Mouse (Mus musculus): Measurements from ENCODE around the gene Alkal2.

DNA sequence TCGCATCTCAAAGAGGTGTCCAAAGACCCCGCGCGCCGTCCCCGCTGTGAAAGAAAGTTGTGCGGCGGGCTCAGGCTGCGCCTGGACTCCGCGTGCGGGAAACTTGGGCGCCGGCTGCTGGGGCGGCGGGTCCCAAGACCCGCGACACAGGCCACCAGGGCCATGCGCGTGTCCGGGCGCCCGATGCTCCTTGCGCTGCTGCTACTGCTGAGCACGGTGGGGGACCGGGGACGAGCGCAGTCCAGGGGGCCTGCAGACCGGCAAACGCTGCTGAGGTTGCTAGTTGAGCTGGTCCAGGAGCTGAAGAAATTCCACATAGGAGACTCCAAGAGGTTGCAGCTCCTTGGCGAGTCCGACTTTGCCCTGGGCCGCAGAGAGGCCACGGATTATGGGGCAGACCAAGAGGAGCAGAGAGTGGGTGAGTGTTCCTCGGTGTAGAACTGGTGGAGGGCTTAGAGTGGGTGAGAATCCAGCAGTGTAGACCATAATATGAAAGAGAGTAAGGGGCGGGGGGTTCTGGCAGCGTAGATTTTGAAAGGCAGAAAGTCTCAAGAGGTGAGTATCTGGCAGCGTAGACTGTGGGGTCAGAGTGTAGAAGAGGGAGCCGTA, 604 bp downstream of the Alkal2 start:
- TF ChIP-seq CTCF (IDR thresholded peaks at IDR 0.05; ENCODE audit: borderline replicate concordance, insufficient read depth, low read length) (no peak), POLR2A (IDR thresholded peaks at IDR 0.05; ENCODE audit: low read depth, low read length) (no peak)
